Mouse (Mus musculus): Measurements from ENCODE around the gene D2hgdh.
"Not testable (repeated sequence)": the region's sequence is repeated elsewhere in the genome, so short reads cannot be mapped to it uniquely, and the experiment has no call there.

Gene D2hgdh

GRCm38 (mm10) chr1:93832754-93833360, 8.1 kb downstream of the D2hgdh start:
- not testable (repeated sequence) for DNase-seq (ENCODE audit: low spot score)

GRCm38 (mm10) chr1:93834671-93835150, 10.0 kb downstream of the D2hgdh start:
- no peak for DNase-seq (ENCODE audit: low spot score)

- DNase-seq (ENCODE audit: low spot score): no peak
Measured at GRCm38 (mm10) chr1:93835211-93835610, 10.5 kb downstream of the D2hgdh start.

- no peak for DNase-seq (ENCODE audit: low spot score)
Measured at GRCm38 (mm10) chr1:93835876-93836531, 11.3 kb downstream of the D2hgdh start.

GRCm38 (mm10) chr1:93836532-93836913, 11.8 kb downstream of the D2hgdh start:
- DNase-seq (ENCODE audit: low spot score): no peak

- peak; percentile 17 for DNase-seq (ENCODE audit: low spot score)
Measured at GRCm38 (mm10) chr1:93837335-93837734, 12.6 kb downstream of the D2hgdh start.

- not testable (repeated sequence) for DNase-seq (ENCODE audit: low spot score)
Measured at GRCm38 (mm10) chr1:93838569-93838968, 13.9 kb downstream of the D2hgdh start.

- DNase-seq (ENCODE audit: low spot score): not testable (repeated sequence)
Measured at GRCm38 (mm10) chr1:93845766-93846366, 21.2 kb downstream of the D2hgdh start.

GRCm38 (mm10) chr1:93855790-93856189, 31.1 kb downstream of the D2hgdh start:
- DNase-seq (ENCODE audit: low spot score): not testable (repeated sequence)

- no peak for DNase-seq (ENCODE audit: low spot score)
Measured at GRCm38 (mm10) chr1:93857370-93857769, 32.7 kb downstream of the D2hgdh start.

- DNase-seq (ENCODE audit: low spot score): no peak
Measured at GRCm38 (mm10) chr1:93857991-93858390, 33.3 kb downstream of the D2hgdh start.

- no peak for DNase-seq (ENCODE audit: low spot score)
Measured at GRCm38 (mm10) chr1:93859619-93860018, 34.9 kb downstream of the D2hgdh start.

GRCm38 (mm10) chr1:93861048-93861447, 36.3 kb downstream of the D2hgdh start, which contains the start of gene Gal3st2:
Gene Gal3st2, plus strand, starts transcription at chr1:93861306.
- not testable (repeated sequence) for DNase-seq (ENCODE audit: low spot score)

GRCm38 (mm10) chr1:93871594-93872105, 46.9 kb downstream of the D2hgdh start:
- DNase-seq (ENCODE audit: low spot score): not testable (repeated sequence)

GRCm38 (mm10) chr1:93874405-93874804, 49.7 kb downstream of the D2hgdh start:
- not testable (repeated sequence) for DNase-seq (ENCODE audit: low spot score)

- DNase-seq (ENCODE audit: low spot score): not testable (repeated sequence)
Measured at GRCm38 (mm10) chr1:93881778-93882177, 57.1 kb downstream of the D2hgdh start.

- DNase-seq (ENCODE audit: low spot score): not testable (repeated sequence)
Measured at GRCm38 (mm10) chr1:93890936-93891335, 66.2 kb downstream of the D2hgdh start.

- not testable (repeated sequence) for DNase-seq (ENCODE audit: low spot score)
Measured at GRCm38 (mm10) chr1:93897395-93897794, 72.7 kb downstream of the D2hgdh start.

GRCm38 (mm10) chr1:93901291-93901690, 76.6 kb downstream of the D2hgdh start:
- DNase-seq (ENCODE audit: low spot score): not testable (repeated sequence)
